Mouse (Mus musculus) cerebellum, adult 2 months (tissue): ENCODE measurements at regions not wholly inside any gene's neighbourhood (a gene's known extent, or its start where the extent isn't known, plus 50 kb on each side); places are given as distances from the start of the nearest gene placed in this dataset.
"Not testable (repeated sequence)": the region's sequence is repeated elsewhere in the genome, so short reads cannot be mapped to it uniquely, and the experiment has no call there.

Source experiments
- DNase-seq, 2 experiments: peaks; one replicate each; pipeline ENCODE4 v3.0.0; 2021
- H3K27ac ChIP-seq: fragments of 200-500 bp; 2 replicates; pipeline ENCODE4 v1.5.1; 2012; ENCODE audit warnings: low read length, control low read depth, inconsistent platforms; ENCODE audit not compliant: insufficient read depth
- H3K27me3 ChIP-seq: fragments of 200-500 bp; 2 replicates; pipeline ENCODE4 v1.6.1; 2012; ENCODE audit warnings: inconsistent platforms, mild to moderate bottlenecking, low read length, moderate library complexity; ENCODE audit not compliant: control insufficient read depth, insufficient read depth
- H3K4me1 ChIP-seq: fragments of 200-500 bp; 2 replicates; pipeline ENCODE4 v1.6.1; 2011; ENCODE audit warnings: low read length; ENCODE audit not compliant: control insufficient read depth, insufficient read depth
- H3K4me3 ChIP-seq: fragments of 200-500 bp; replicated peaks from 2 replicates; pipeline ENCODE3; 2011; ENCODE audit warnings: mild to moderate bottlenecking, low read depth, low read length, control low read depth; ENCODE audit not compliant: insufficient read depth
- CTCF ChIP-seq: fragments of 200-500 bp; IDR thresholded peaks from 2 replicates; pipeline ENCODE4 v1.5.1; 2011; ENCODE audit warnings: low read depth, mild to moderate bottlenecking, control low read depth, low read length, moderate library complexity, borderline replicate concordance; ENCODE audit not compliant: insufficient read depth
- POLR2A ChIP-seq: fragments of 200-500 bp; IDR thresholded peaks from 2 replicates; pipeline ENCODE4 v1.6.1; 2011; ENCODE audit warnings: low read length, control low read depth, borderline replicate concordance; ENCODE audit not compliant: insufficient read depth
- WGBS: fragments of 180-500 bp; shearing (Covaris S2); methylation state at CpG from one replicate; pipeline ENCODE4 v1.1.7; 2018; 5-methylcytosine and 5-hydroxymethylcytosine counted together

GRCm38 (mm10) chr17:10150403-10150689, 169.3 kb downstream of the Qk start:
- not testable (repeated sequence) for H3K27me3 ChIP-seq, H3K4me3 ChIP-seq, H3K27ac ChIP-seq, DNase-seq, H3K4me1 ChIP-seq
- WGBS = 75% methylated on average over 2 of the region's 2 CpGs

- no peak overlapping the region for H3K4me3 ChIP-seq
- no peaks in the 10 kb centered on the region for H3K27me3 ChIP-seq
- TF ChIP-seq CTCF (no peak), POLR2A (no peak)
- no peak overlapping the region for H3K27ac ChIP-seq
- DNase-seq = no peak
- no peaks in the 10 kb centered on the region for H3K4me1 ChIP-seq
- WGBS = 80% methylated on average over 8 of the region's 8 CpGs
These were observed 169.8 kb downstream of the Qk start for GRCm38 (mm10) chr17:10149682-10150402.

GRCm38 (mm10) chr17:10147106-10147505, 172.5 kb downstream of the Qk start:
- no peak for DNase-seq
- Histone ChIP-seq H3K27me3 (no peaks in the 10 kb centered on the region), H3K4me1 (no peaks in the 10 kb centered on the region), H3K4me3 (no peak overlapping the region), H3K27ac (no peak overlapping the region)
- WGBS = 48% methylated on average over 8 of the region's 8 CpGs
- TF ChIP-seq POLR2A (no peak), CTCF (no peak)

DNA sequence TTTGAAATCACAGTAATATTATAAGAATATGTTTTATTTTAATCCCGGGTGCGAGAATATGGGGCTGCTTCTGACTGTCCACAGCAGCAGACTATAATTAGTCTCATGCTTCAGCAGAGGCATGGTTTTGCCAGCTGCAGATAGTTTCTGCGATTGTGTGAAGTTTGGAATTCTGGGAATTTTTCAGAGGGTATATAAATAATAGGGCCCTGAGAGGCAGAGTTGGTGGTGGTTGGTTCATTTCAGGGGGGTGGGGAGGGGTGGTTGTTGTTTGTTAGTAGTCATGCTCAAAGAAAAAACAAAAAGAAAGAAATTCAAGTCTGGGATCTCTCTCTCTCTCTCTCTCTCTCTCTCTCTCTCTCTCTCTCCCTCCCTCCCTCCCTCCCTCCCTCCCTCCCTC, 173.1 kb downstream of the Qk start:
- no peaks in the 10 kb centered on the region for H3K27me3 ChIP-seq
- no peak for DNase-seq
- no peak overlapping the region for H3K4me3 ChIP-seq
- no peaks in the 10 kb centered on the region for H3K4me1 ChIP-seq
- 87% methylated on average over 3 of the region's 3 CpGs for WGBS
- TF ChIP-seq CTCF (no peak), POLR2A (no peak)
- no peak overlapping the region for H3K27ac ChIP-seq

- 36% methylated on average over 3 of the region's 3 CpGs for WGBS
- H3K4me3 ChIP-seq = no peak overlapping the region
- TF ChIP-seq CTCF (no peak), POLR2A (no peak)
- no peak overlapping the region for H3K27ac ChIP-seq
- DNase-seq = no peak
- no peaks in the 10 kb centered on the region for H3K4me1 ChIP-seq
- H3K27me3 ChIP-seq = no peaks in the 10 kb centered on the region; the same call in 1 of the 2 replicates
These were observed 180.8 kb downstream of the Qk start for GRCm38 (mm10) chr17:10138847-10139246.

DNA sequence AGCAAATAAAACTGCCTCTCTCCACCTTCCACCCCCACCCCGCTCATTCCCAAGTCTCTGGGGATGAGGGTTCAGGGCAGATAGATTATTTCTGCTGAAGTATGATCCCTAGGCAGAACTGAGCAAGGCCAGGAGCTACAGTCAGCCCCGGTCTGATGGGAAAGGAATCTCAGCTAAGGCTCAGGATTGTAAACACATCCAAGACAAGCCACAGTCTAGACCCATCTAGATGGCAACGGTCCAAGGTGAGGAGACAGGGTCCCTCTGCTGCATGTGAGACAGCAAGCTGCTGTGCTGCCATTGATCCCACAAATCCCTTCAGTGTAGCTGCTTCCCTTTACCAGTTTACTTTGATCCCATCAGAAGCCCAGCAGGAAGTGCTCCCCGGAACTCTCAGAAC, 181.3 kb downstream of the Qk start:
- 52% methylated on average over 4 of the region's 4 CpGs for WGBS
- TF ChIP-seq CTCF (no peak), POLR2A (no peak)
- no peaks in the 10 kb centered on the region; the same call in 1 of the 2 replicates for H3K27me3 ChIP-seq
- DNase-seq = no peak
- no peak overlapping the region for H3K27ac ChIP-seq
- no peak overlapping the region for H3K4me3 ChIP-seq
- no peaks in the 10 kb centered on the region for H3K4me1 ChIP-seq

DNA sequence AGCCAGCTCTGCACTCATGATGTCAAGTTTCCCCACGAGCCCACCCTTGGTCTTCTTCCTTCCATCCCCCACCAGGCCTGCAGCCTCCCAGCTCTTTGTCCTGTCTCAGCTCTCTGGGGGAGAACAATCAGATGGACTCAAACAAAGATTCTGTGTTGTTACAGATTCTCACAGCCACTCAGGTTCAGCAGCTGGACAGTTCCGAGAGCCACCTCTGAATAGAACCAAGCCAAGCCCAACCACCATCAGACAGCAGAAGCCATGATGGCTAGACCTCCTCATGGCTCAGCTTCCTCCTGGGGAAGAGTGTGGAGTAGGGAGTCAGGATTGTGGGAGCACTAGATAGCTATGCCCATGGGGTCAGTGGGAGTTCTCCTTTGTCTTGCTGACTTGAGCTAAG, 184.5 kb downstream of the Qk start:
- no peaks in the 10 kb centered on the region for H3K4me1 ChIP-seq
- no peak for DNase-seq
- WGBS = 72% methylated on average over 2 of the region's 2 CpGs
- no peaks in the 10 kb centered on the region; the same call in 1 of the 2 replicates for H3K27me3 ChIP-seq
- H3K4me3 ChIP-seq = no peak overlapping the region
- no peak for TF ChIP-seq POLR2A
- TF ChIP-seq CTCF = no peak
- no peak overlapping the region for H3K27ac ChIP-seq

- no peak for DNase-seq
- no peaks in the 10 kb centered on the region; the same call in 1 of the 2 replicates for H3K27me3 ChIP-seq
- no peak overlapping the region for H3K27ac ChIP-seq
- 0 out of 2 replicates have a peak, but pooled peaks cover 2% of the 10 kb centered on the region for H3K4me1 ChIP-seq
- no peak overlapping the region for H3K4me3 ChIP-seq
- no peak for TF ChIP-seq POLR2A
- no peak for TF ChIP-seq CTCF
- 8% methylated on average over 8 of the region's 8 CpGs for WGBS
These were observed 191.1 kb downstream of the Qk start for GRCm38 (mm10) chr17:10128591-10128990.

DNA sequence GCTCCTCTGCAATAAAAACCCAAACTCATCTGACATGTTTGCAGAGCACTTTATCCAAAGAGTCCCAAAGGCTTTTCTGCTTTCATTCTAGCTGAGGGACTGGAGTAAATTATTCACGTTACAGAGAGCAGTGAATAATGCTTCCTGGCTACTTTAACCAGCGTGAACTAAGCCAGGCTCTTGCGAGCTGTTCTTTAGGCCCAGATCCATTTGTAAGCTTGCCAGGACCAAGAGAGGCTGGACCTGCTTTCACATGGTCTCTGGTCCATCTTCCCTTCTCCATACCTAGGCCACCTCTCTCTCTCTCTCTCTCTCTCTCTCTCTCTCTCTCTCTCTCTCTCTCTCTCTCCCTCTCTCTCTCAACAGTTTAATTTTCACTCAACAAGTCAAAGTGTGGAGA, 197.2 kb downstream of the Qk start:
- TF ChIP-seq POLR2A = no peak
- TF ChIP-seq CTCF = no peak
- 15% methylated on average over 3 of the region's 3 CpGs for whole genome bisulfite sequencing
- H3K27me3 ChIP-seq = no peaks in the 10 kb centered on the region; the same call in 1 of the 2 replicates
- DNase-seq = peak in 1 of 2 experiments; percentile 12
- no peak overlapping the region for H3K27ac ChIP-seq
- no peak overlapping the region for H3K4me3 ChIP-seq
- H3K4me1 ChIP-seq = no peaks in the 10 kb centered on the region
